Mouse (Mus musculus): ENCODE measurements around the gene Fdx1.

Fdx1 gene

DNA sequence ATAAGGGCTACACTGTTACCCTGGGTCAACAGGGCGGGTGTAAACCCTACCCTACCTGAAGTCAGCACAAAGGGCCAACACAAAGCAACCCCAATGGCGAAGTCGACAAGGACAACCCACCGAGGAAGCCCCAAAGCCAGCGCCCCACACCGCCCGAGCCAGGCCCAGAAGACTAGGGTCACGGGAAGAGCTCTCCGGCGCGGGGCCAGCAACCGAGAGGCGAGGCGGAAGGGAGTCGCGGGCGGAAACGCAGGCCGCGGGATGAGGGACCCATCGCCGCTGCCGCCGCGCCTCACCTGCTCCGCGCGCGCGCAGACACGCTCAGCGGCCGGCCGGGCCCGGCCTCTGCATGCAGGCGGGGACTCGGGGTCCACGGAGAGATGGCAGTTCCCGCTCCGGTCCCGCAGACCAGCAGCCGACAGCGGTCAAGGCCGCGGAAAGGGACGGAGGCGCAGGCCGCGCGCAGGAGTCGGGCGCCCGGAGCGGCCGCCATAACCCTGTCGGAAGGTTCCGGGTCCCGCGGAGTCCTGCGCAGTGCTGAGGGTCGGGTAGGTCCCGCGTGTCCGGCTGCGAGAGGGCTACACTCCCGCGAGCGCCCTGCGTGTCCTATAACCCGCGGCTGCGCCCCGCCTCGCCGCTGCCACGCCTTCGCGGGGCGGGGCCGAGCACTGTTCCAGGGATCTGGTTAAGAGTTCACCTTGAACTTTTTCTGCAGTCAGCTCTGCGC lies at the start of gene Fdx1:
Fdx1 (minus strand) TSS at position 582 of the 727 bp plus-strand sequence.
- DNase-seq (ENCODE audit: low read depth, low spot score): peak; percentile 79

DNA sequence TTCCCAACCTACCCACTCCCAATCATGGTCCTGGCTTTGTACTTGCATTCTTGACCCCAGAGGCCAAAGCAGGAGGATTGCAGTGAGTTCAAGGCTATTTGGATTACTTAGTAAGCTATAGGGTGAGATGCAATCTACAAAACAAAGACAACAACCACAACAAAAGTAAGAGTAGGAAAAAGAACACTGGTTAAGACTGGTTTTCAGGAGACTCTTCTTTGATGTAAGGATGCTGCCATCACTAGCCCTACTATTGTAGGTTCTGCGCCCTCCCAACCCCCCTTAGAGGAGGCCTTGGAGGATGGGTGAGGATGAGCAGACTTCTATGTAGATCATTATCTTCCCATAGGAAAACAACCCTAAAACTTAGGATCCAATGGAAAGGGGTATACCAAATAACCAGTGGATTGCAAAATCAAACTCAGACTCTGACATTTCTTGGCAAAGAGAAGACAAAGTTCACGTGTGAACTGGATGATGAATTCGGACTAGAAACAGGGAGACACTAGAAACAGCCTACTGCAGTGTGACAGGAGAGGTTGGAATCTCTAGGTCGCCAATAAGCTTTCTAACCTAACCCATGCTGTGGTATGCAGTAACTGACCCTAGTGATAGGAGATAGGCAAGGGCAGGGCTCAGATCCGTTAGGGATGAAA lies 49.6 kb upstream of the Fdx1 start:
- DNase-seq (ENCODE audit: low read depth, low spot score): no peak

DNA sequence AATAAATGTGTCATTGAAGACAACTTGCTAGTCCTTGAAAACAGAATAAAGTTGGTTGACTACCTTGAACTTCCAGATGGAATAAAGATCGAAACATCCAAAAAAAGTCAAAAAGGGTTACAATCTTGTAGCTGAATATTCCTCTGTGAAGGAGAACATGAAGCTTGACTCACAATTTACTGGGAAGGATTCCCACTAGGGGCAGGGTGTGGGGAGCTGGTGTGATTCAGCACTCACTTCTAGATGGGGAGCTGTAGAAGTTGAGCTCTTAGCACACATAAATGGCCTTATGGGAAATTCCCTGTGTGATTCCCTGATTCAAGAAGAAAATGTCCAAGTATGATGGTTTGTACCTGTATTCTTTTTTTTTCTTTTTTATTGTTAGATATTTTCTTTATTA lies 49.0 kb upstream of the Fdx1 start:
- peak; percentile 67 for DNase-seq (ENCODE audit: low read depth, low spot score)

DNA sequence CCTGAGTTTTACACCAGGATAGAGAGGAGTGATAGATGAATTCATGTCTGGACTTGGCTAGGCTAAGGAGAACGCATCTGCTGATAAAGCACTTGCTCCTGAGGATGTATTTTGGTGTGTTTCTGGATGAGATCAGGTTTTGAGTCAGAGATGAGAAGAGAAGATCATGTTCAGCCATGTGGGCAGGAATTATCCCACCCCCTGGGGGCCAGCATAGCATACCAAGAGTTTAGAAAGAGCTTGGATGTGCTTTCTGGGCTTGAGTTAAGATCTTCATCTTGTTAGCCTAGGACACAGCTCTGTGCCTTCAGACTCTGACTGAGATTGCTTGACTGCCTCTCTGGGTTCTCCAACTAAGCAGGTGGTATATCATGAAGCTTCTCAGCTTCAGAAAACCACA lies 45.2 kb upstream of the Fdx1 start:
- no peak for DNase-seq (ENCODE audit: low read depth, low spot score)

DNA sequence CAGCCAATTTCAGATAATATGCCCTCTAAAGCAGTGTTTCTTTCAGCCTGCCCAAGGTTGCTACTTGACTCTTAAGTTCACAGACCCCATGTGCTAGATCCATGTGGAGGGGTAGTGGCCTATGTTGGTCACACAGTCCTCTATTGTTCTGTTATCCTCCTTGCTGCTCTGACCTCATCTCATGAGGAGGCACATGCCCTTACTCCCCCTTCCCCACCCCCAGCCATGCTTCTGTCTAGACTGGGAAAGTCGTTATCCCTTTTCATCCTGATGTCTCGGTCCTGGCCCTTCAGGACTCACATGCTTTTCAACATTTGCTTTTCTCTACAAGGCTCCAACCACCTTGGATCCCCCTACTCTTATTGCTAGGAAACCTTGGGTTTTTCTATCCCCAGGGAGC lies 44.0 kb upstream of the Fdx1 start:
- no peak for DNase-seq (ENCODE audit: low read depth, low spot score)

DNA sequence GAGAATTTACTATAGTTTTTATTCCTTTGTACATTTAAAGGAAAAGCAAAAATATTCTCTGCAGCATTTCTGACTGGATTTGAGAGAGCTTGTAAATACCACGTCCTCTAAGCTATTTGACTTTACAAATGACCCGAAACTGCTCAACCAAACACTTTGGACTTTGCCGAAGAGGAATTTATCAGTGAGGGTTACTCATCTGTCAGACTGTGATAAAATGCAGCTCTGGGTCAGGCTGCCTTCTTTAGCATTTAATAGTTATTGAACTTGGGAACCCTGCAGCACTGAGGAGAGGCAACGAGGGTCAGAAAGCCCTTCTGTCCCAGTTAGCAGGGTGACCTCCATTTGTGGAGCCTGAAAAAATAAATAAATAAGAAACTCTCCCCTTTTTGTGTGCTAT lies 40.1 kb upstream of the Fdx1 start:
- DNase-seq (ENCODE audit: low read depth, low spot score): no peak

DNA sequence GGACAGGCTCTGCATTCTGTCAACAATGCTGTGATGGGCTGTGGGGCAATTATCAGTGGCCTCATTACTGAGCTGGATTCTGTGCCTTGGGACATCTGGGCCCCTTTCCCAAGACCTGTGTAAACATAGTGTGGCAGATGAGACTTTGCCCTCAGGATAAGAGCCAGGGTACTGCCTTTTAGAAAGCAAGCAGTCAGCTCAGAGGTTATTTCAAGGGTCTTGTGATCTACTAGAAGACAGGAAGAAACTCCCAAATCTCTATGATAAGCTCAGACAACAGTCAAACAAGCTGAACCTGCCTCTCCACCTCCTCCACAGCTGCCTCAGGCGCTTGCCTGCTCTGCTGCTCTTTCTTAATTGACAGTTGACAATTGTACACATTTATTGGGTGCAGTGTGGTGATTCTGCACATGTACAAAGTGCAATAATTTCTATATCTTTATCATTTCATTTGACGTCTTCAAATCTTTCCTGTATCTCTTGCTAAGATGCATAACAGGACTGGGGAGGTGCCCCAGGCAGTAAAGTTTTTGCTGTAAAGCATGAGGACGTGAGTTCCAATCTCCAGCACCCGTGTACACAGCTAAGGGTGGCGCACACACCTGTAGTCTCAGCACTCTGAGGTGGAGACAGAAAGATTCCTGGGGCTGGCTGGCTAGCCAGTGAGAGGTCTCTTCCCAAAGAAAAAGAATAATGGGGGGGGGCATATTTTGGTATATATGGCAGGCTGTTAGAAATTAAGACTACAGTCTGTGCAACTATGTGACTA lies 32.2 kb upstream of the Fdx1 start:
- no peak for DNase-seq (ENCODE audit: low read depth, low spot score)

DNA sequence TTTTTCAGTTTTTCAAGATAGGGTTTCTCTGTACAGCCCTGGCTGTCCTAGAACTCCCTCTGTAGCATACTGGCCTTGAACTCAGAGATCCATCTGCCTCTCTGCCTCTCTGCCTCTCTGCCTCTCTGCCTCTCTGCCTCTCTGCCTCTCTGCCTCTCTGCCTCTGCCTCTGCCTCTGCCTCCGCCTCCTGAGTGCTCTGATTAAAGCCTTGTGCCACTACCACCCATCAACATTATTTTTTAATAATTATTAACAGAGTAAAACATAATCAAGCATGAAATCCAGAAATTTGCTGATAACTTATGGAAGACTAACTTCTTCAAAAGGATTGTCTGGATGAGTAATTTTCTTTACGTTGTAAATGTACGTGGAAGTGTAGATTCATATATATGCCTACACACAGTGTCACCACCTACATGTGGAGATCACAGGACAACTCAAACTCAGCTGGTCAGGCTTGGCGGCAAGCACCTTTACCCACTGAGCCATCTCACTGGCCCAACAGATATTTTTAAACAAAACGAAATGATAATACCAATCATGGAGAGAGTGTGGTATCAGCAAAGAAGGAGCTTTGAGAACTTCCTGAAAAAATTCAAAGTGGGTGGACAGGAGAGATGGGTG lies 31.4 kb upstream of the Fdx1 start:
- no peak for DNase-seq (ENCODE audit: low read depth, low spot score)

DNA sequence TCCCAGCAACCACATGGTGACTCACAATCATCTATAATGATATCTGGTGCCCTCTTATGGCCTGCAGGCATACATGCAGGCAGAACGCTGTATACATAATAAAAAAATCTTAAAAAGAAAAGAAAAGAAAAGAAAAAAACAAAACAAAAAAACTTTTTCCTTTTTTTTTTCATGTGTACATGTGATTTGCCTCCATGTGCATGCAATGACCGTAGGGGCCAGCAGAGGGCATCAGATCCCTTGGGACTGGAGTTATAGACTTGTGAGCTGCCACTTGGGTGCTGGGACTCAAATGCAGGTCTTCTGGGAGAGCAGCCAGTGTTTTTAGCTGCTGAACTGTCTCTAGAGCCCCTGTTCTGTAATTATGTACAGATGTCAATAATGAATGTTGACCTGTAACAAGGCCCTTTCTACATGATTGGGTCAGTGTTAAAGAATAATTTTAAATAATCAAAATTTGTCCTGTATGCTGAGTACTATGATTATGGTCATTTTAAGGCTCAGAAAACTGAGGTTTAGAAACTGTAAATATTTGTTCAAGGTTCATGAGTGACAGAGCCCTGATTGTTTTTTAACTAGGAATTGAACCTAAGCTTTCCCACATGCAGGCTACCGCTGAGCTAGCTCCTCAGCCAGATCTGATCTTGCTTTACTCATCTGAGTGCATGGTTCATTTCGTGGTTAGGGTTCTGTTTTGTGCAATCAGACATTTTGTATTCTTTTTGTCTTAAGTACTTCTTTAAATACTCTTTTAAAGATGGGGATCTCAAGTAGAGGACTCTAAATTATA lies 30.3 kb upstream of the Fdx1 start:
- DNase-seq (ENCODE audit: low read depth, low spot score): peak; percentile 44

DNA sequence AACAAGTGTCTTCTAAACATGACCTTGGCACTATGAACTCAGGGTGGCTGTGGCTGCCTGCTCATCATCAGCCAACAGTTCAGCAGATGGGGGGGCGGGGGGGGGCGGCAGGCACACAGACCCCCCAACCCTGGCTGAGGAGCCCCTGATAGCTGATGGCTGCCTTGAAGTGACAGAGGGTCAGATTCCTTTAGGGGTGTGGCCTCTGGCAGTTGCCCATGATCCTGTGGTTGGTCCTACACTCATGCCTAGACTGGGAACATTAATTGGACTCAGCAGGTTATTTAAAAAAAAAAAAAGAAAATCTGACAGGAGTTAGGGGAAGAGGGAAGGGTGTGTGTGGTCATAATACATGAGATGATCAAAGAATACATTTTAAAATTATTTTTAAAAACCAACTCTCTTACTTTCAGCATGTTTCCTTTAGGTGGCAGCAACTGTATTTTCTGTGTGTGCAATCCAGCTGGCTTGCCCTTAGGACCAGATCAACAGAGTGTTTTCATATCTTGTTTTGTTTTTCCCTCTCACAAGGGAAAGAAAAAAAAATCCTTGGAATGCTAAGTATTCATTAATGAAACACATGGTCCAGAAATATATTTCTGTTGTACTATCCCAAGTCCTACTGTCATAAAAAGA lies 28.0 kb upstream of the Fdx1 start:
- DNase-seq (ENCODE audit: low read depth, low spot score): peak; percentile 50

DNA sequence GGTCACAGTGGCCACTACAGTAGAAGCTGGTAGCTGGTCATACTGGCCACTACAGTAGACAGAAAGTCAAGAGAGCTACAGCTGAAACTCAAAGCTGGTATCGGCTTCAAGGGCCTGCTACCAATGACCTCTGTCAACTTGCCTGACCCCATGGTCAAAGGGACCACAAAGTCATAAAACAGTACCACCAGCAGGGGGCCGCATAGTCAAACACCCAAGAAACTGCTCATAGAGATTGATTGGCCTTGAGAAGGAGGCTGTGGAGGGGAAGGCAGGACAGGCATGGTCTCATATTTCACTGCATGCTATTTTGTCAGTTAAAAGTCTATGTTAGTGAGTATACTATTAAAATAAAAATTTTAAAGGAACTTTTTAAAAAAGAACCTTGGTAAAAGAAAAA lies 27.5 kb upstream of the Fdx1 start:
- peak; percentile 61 for DNase-seq (ENCODE audit: low read depth, low spot score)

DNA sequence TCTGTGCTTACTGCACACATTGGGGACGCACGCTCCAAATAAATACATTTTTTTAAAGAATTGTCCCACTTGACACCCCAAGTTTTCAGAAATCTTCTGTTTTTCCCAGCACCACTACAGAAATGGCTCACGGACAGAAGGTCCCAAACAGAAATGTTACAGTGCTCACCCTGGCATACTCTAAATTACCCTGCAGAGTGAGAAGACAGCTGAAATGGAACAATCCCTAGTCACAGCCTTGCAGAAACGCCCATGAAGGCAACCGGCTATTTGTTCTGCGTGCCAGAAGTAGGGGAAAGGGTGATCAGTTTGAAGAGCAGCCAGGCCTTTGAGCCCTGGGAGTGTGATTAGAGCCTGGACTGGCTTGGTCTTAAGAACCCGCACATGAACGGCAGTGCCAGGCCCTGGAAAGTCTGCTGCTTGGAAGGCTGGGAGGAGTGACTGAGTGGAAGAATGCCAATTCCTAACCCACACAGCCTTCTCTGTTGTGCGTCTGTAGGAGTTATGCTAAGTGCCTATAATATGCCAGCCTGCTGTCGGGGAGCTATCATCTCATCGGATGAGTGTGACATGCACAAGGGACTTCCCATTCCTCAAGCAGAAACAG lies 22.2 kb upstream of the Fdx1 start:
- no peak for DNase-seq (ENCODE audit: low read depth, low spot score)

DNA sequence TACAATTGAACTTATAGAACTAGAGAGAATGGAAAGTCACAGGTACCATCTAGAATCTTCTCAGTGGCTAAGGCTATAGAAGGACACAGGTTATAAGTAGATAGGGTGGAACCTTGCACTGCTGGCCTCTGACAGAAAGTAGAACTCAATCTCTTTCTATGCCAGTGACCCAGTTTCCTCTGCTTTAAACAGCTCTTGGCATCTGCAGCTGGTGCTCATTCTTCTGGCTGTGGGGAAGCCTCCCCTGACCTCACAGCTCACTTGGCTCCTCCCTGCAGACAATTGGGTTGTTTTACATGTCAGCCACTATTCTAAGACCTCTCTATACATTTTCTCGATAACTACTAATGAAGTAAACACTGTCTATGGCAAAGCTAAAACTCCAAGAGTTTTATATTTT lies 17.8 kb upstream of the Fdx1 start:
- no peak for DNase-seq (ENCODE audit: low read depth, low spot score)

DNA sequence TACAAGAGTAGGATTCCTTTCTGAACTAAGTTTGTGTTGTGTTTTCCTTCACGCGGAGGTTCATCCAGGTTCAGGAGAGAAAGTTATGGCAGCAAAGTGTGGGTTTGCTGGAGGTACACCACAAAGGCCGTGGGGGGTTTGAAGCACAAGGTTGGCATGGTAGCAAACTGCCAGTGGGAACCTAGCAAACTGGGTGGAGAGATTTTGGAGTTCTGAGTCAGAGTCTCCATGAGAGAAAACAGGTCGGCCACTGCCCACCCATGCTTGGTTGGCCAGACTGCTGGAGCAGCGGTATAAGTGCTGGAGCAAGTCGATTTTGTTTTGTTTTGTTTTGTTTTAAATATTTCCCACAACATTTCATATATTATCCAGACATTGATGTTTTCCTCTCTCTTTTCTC lies 15.9 kb upstream of the Fdx1 start:
- DNase-seq (ENCODE audit: low read depth, low spot score): no peak

DNA sequence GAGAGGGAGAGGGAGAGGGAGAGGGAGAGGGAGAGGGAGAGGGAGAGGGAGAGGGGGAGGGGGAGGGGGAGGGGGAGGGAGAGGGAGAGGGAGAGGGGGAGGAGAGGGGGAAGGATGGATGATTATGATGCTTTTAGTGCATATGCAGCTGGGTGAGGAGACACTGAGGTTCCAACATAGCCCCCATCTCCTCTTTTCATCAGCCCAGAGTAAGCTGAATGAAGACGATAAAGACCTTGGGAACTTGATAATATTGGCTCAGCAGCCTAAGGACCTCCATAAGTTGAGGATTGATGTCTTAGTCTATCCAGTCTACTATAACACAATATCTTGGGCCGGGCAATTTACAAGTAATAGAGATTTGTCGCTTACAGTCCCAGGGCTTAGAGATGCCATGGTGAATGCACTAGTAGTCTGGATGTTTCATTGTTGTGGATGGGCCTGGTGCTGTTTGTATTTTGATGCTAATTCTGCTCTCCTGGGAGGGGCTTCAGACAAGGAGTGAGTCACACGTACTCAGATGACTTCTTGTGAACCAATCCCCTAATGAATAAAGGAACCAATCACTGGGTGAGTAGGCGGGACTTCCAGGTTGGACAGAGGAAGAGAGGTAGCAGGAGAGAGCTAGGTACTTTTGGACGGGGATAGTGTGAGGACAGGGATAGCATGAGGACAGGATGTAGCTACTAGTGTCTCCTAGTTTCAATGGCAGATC lies 15.3 kb upstream of the Fdx1 start:
- no peak for DNase-seq (ENCODE audit: low read depth, low spot score)

DNA sequence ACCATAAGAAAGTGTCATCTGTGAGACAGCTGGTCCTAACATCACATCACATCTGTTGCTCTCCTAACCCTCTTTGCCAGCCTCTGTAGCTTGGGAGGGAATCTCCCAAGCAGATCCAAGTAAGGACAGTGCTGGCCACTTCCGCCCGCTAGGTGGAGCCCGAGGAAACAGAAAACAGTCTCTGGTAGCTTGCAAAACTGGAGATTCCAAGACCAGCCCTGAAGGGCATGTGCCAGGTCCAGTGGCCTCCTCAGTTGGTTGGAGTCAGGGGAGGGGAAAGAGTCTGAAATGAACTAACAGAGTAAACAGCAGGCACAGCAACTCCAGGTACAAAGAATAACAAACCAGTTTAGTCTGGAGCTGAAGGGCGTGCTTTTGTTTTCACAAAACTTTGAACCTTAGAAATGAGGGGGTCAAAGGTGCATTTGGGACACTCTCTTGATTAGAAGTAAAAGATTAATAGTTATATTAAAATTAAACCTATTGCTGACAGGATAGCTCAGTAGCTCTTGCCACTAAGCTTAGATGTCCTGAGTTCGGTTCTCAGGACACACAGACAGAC lies 14.2 kb upstream of the Fdx1 start:
- peak; percentile 94 for DNase-seq (ENCODE audit: low read depth, low spot score)

DNA sequence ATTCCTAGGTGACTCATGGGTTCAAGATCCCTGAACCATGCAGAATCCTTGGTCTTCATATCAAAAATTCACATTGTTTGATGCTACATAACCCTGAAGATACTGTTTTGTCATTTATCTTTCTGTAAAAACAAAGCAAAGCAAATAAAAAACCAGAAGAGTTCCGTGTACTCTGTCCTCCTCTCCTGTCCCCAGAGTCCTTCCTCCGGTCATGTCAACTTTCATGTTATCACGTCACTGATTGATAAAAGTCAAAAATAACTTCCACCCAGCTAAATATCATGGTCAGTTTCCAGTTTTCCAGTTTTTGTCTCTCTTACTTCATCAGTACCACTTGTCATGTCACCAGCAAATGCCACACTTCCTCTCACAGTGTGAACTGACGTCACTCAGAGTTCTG lies 11.5 kb upstream of the Fdx1 start:
- no peak for DNase-seq (ENCODE audit: low read depth, low spot score)

DNA sequence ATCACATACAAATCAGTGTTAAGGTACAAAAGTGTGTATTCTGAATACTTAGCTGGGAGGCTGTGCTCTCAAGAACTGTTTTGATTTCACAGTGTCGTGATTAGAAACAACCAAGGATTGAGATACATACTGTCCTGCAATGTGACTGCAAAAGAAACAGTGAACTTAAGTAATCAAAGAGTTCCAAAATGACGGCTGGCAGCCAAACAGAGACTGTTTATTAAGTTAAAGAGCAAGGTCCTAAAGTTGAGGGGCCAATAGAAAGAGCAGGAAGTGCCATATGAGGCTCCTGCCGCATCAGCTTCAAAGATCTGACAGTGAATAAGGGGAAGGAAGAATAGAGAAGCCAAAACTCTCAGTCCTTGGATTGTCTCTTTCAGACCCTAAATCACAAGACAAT lies 10.5 kb upstream of the Fdx1 start:
- no peak for DNase-seq (ENCODE audit: low read depth, low spot score)

DNA sequence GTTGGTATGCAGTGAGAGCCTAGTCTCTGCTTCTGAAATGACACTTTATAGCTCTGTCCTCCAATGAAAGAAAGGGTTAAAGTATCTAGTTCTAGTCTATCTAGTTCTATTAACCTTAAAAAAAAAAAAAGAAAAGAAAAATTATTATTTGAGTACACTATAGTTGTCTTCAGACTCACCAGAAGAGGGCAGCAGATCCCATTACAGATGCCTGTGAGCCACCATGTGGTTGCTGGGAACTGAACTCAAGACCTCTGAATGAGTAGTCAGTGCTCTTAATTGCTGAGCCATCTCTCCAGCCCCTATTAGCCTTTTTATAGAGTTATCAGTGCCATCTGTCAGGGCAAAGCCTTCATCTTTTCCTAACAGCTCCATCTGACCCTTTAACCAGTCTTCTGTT lies 3.0 kb upstream of the Fdx1 start:
- no peak for DNase-seq (ENCODE audit: low read depth, low spot score)

DNA sequence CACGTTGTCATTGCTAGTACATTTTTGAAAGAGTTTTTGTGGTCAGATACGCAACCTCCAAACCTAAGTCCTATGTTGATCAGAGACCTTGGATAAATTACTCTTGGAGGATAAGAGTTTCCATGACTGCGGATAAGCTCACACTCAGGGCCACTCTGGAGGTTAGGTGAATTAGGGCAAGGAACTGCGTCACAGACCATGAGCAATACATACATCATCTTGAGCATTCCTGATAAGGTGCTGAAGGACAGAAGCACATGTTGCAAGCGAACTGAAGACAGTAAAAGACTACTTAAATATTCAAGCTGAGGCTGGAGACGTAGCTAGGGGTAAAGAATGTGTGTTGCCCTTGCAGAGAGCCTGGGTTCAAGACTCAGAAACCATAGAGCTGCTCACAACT lies 754 bp upstream of the Fdx1 start:
- DNase-seq (ENCODE audit: low read depth, low spot score): peak; percentile 63

Measured in 3T3-L1 (cell line).